Mouse (Mus musculus) embryonic facial prominence, embryonic 11.5 days (tissue): ENCODE measurements around the gene Cryzl1. TPM values are rescaled to one million over a fixed set of nuclear protein-coding genes. Genes with fewer than 3 reads are reported as not detected.

Experiments used
- ATAC-seq: fragments of 200-750 bp; cut with Nextera tagmentation; replicated peaks from 2 replicates; pipeline ENCODE4 v1.8.0; 2017; ENCODE audit warnings: low read depth; ENCODE audit not compliant: insufficient number of reproducible peaks, low FRiP score, low TSS enrichment
- DNase-seq: peaks from one replicate; pipeline ENCODE4 v3.0.0-alpha.2; 2015; ENCODE audit warnings: low spot score
- H3K27ac ChIP-seq: fragments of 300-500 bp; sonication (generic); replicated peaks from 2 replicates; pipeline ENCODE4 v1.5.1; 2014; ENCODE audit warnings: mild to moderate bottlenecking, low read depth, low read length, control low read depth
- H3K27me3 ChIP-seq: fragments of 300-500 bp; sonication (generic); 2 replicates; pipeline ENCODE4 v1.6.1; 2014; ENCODE audit warnings: mild to moderate bottlenecking, low read length, moderate library complexity, mixed read lengths; ENCODE audit not compliant: control insufficient read depth, insufficient read depth
- H3K36me3 ChIP-seq: fragments of 300-500 bp; sonication (generic); replicated peaks from 2 replicates; pipeline ENCODE4 v1.6.1; 2014; ENCODE audit warnings: low read depth, mild to moderate bottlenecking, low read length, moderate library complexity, mixed read lengths; ENCODE audit not compliant: control insufficient read depth, insufficient read depth
- H3K4me1 ChIP-seq: fragments of 300-500 bp; sonication (generic); 2 replicates; pipeline ENCODE4 v1.6.1; 2014; ENCODE audit warnings: low read length, mixed read lengths; ENCODE audit not compliant: control insufficient read depth, insufficient read depth
- H3K4me2 ChIP-seq: fragments of 300-500 bp; sonication (generic); 2 replicates; pipeline ENCODE4 v1.6.1; 2014; ENCODE audit warnings: low read depth, mild to moderate bottlenecking, control low read depth, low read length, moderate library complexity
- H3K4me3 ChIP-seq: fragments of 300-500 bp; sonication (generic); 2 replicates; pipeline ENCODE4 v1.5.1; 2014; ENCODE audit warnings: low read depth, low read length, control low read depth
- H3K9ac ChIP-seq: fragments of 300-500 bp; sonication (generic); replicated peaks from 2 replicates; pipeline ENCODE4 v1.6.1; 2014; ENCODE audit warnings: mild to moderate bottlenecking, control low read depth, low read length
- H3K9me3 ChIP-seq: fragments of 300-500 bp; sonication (generic); replicated peaks from 2 replicates; pipeline ENCODE4 v1.6.1; 2016; ENCODE audit warnings: mild to moderate bottlenecking, low read length, inconsistent platforms, mixed read lengths; ENCODE audit not compliant: control insufficient read depth
- WGBS: fragments of 180-500 bp; shearing (Covaris S2); extraction: QIAGEN DNeasy Blood & Tissue Kit; methylation state at CpG from one replicate; pipeline ENCODE4 v1.1.7; 2014; 5-methylcytosine and 5-hydroxymethylcytosine counted together
- polyA plus RNA-seq: library from polyadenylated mRNA; unstranded; fragments of >200 nt; fragmentation: Nextera tagmentation; extraction: Ambion mirVana; gene quantifications from 2 replicates; pipeline ENCODE4 v1.2.1, GENCODE M21; 2014

Gene Cryzl1
- polyA plus RNA-seq, 1 experiment from 2014 or later: 66.7 TPM

GRCm38 (mm10) chr16:91751644-91752385, 23.0 kb upstream of the Cryzl1 start:
- ATAC-seq (no peak), DNase-seq (no peak)
- 78% methylated on average over 13 of the region's 13 CpGs for WGBS

GRCm38 (mm10) chr16:91747567-91747966, 18.8 kb upstream of the Cryzl1 start:
- H3K9me3 ChIP-seq: no peaks in the 10 kb centered on the region
- ATAC-seq (no peak), DNase-seq (no peak)
- no peaks in the 10 kb centered on the region for H3K36me3 ChIP-seq
- H3K4me3 ChIP-seq: no peak overlapping the region
- 87% methylated on average over 6 of the region's 6 CpGs for WGBS
- no peaks in the 10 kb centered on the region for H3K27me3 ChIP-seq
- H3K27ac ChIP-seq: no peak overlapping the region
- 0 out of 2 replicates have a peak, but pooled peaks cover 2% of the 10 kb centered on the region for H3K4me1 ChIP-seq
- no peak overlapping the region for H3K4me2 ChIP-seq
- no peak overlapping the region for H3K9ac ChIP-seq

More at GRCm38 (mm10) chr16:91751644-91752385, 23.0 kb upstream of the Cryzl1 start:
- no peaks in the 10 kb centered on the region for H3K27me3 ChIP-seq
- H3K4me1 ChIP-seq: no peaks in the 10 kb centered on the region
- no peak overlapping the region for H3K27ac ChIP-seq
- no peaks in the 10 kb centered on the region for H3K9me3 ChIP-seq
- no peak overlapping the region for H3K9ac ChIP-seq
- no peaks in the 10 kb centered on the region for H3K36me3 ChIP-seq
- no peak overlapping the region for H3K4me2 ChIP-seq
- H3K4me3 ChIP-seq: no peak overlapping the region

DNA sequence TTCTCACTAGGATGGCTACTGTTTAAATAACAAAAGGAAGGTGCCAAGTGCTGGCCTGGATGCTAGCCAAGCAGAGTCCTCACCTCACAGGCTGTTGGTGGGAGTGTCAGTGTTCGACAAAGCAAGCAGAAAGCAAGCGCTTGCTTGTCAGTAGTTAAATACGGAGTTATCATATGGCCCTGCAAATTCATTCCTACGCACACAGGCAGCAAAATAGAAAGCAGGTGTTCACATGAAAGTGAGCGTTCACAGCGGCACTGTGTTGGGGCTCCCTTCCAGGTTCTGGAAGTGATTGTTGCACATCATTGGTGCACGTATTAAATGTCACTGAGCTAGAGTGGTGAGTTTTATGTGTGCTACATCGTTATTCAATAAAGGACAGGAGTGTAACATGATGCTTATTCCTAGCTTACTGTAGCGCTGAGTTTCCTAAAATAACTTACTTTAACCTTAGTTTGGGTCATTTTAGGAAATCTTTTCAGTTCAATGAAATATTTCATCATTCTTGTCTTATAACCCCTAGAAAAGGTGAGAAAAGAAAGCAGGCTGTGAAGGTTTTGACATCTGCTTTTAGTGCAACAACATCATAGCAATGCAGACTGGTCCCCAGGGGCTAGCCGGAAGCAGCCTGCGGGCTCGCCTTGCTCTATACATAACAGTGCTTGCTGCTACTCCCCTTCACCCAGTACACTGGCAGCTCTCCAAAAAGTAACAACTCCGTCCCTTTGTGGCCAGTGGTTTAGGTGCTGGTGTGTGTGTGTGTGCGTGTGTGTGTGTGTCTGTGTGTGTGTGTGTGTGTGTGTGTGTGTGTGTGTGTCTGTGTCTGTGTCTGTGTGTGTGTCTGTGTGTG, 17.6 kb upstream of the Cryzl1 start:
- H3K27me3 ChIP-seq: no peaks in the 10 kb centered on the region
- no peaks in the 10 kb centered on the region for H3K36me3 ChIP-seq
- 0 out of 2 replicates have a peak, but pooled peaks cover 2% of the 10 kb centered on the region for H3K4me1 ChIP-seq
- 21% methylated on average over 14 of the region's 14 CpGs for WGBS
- H3K4me3 ChIP-seq: no peak overlapping the region
- H3K9me3 ChIP-seq: no peaks in the 10 kb centered on the region
- no peak overlapping the region for H3K9ac ChIP-seq
- DNase-seq (peak; percentile 88), ATAC-seq (peak; percentile 88)
- no peak overlapping the region for H3K4me2 ChIP-seq
- H3K27ac ChIP-seq: no peak overlapping the region

DNA sequence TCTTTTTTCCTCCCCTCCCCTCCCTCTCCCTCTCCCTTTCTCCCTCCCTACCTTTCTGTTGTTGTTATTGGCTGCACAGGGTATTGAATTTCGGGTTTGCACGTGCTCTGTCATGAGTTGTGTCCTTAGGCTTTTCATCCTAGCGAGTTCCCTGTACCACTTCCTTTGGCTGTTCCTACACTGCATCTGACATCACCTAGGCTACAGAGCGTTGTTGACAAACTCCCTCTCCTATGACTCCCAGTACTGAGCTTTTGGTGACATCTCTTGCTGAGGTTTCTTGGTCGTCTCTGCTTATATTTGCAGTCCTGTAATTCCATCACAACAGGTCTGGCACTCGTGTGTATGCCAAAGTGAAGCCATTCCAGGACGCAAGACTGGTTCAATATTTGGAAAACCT, 14.3 kb upstream of the Cryzl1 start:
- Histone ChIP-seq H3K27ac (no peak overlapping the region), H3K36me3 (no peaks in the 10 kb centered on the region), H3K27me3 (no peaks in the 10 kb centered on the region), H3K4me3 (no peak overlapping the region), H3K9ac (no peak overlapping the region), H3K4me2 (no peak overlapping the region), H3K9me3 (no peaks in the 10 kb centered on the region), H3K4me1 (0 out of 2 replicates have a peak, but pooled peaks cover 2% of the 10 kb centered on the region)
- ATAC-seq: no peak
- 67% methylated on average over 7 of the region's 7 CpGs for WGBS
- DNase-seq: no peak

GRCm38 (mm10) chr16:91740918-91741255, 12.1 kb upstream of the Cryzl1 start:
- H3K4me2 ChIP-seq: no peak overlapping the region
- H3K27me3 ChIP-seq: no peaks in the 10 kb centered on the region
- ATAC-seq (no peak), DNase-seq (no peak)
- WGBS: 68% methylated on average over 7 of the region's 7 CpGs
- H3K36me3 ChIP-seq: no peaks in the 10 kb centered on the region
- 0 out of 2 replicates have a peak, but pooled peaks cover 2% of the 10 kb centered on the region for H3K4me1 ChIP-seq
- no peaks in the 10 kb centered on the region for H3K9me3 ChIP-seq
- H3K27ac ChIP-seq: no peak overlapping the region
- no peak overlapping the region for H3K4me3 ChIP-seq
- H3K9ac ChIP-seq: no peak overlapping the region

GRCm38 (mm10) chr16:91740184-91740917, 11.6 kb upstream of the Cryzl1 start:
- Histone ChIP-seq H3K9ac (no peak overlapping the region), H3K4me2 (no peak overlapping the region), H3K4me3 (no peak overlapping the region), H3K27ac (no peak overlapping the region), H3K4me1 (0 out of 2 replicates have a peak, but pooled peaks cover 2% of the 10 kb centered on the region), H3K36me3 (no peaks in the 10 kb centered on the region), H3K9me3 (no peaks in the 10 kb centered on the region), H3K27me3 (no peaks in the 10 kb centered on the region)
- DNase-seq: no peak
- no peak for ATAC-seq
- 62% methylated on average over 8 of the region's 8 CpGs for WGBS

DNA sequence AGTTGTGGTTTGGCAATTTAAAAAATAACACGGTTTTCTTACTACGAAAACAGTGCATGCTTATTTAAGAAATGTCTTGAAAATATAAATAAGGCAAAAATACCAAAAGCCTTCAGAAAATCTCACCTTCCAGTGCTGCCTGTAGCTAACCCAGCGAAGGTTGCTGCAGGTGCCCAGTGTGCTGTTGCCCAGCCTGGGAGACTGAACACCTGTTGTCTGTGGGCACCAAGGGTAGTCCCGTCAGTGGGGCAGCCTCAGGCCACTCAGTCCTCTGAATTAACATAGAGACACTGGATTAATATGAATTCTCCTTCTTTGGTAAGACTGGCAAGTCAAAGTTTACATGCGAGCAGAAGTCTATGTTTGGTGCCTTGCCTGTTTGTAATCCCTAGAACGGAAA, 9.7 kb upstream of the Cryzl1 start:
- no peak overlapping the region for H3K27ac ChIP-seq
- H3K9me3 ChIP-seq: no peaks in the 10 kb centered on the region
- H3K4me3 ChIP-seq: no peak overlapping the region
- H3K4me2 ChIP-seq: no peak overlapping the region
- H3K4me1 ChIP-seq: 0 out of 2 replicates have a peak, but pooled peaks cover 3% of the 10 kb centered on the region
- DNase-seq (no peak), ATAC-seq (no peak)
- no peaks in the 10 kb centered on the region for H3K36me3 ChIP-seq
- 88% methylated on average over 6 of the region's 6 CpGs for WGBS
- H3K27me3 ChIP-seq: no peaks in the 10 kb centered on the region
- no peak overlapping the region for H3K9ac ChIP-seq
